Mouse (Mus musculus): ENCODE data around the gene Slc25a38.
A peak's percentile ranks its signal among the peaks of the same experiment; 100 is the strongest.

GRCm38 (mm10) chr9:120073169-120073568 is 37.0 kb upstream of the Slc25a38 start:
- TF ChIP-seq GATA1 (IDR thresholded peaks at IDR 0.05; ENCODE audit: borderline replicate concordance, low read length) = no peak
- peak; percentile 93 for TF ChIP-seq CTCF (IDR thresholded peaks at IDR 0.05; ENCODE audit: low read depth, low read length)
- TF ChIP-seq GATA2 (IDR thresholded peaks at IDR 0.05; ENCODE audit: borderline replicate concordance, low read depth, low read length) = no peak
- TF ChIP-seq TAL1 (conservative IDR thresholded peaks at IDR 0.05; ENCODE audit: low read depth, low read length) = no peak
- no peak for TF ChIP-seq POLR2AphosphoS5 (IDR thresholded peaks at IDR 0.05; ENCODE audit: insufficient replicate concordance, low read depth, low read length)

Data from G1E (cell line).